Mouse (Mus musculus) right cerebral cortex, adult 2 months (tissue): Measurements from ENCODE around the gene Lrrc74a.
A peak's percentile ranks its signal among the peaks of the same experiment; 100 is the strongest.

ENCODE experiments used
- DNase-seq, 2 experiments: peaks; one replicate each; pipeline ENCODE4 v3.0.0; 2021 to 2022; ENCODE audit warnings: low spot score in 2 of 2

Lrrc74a gene

DNA sequence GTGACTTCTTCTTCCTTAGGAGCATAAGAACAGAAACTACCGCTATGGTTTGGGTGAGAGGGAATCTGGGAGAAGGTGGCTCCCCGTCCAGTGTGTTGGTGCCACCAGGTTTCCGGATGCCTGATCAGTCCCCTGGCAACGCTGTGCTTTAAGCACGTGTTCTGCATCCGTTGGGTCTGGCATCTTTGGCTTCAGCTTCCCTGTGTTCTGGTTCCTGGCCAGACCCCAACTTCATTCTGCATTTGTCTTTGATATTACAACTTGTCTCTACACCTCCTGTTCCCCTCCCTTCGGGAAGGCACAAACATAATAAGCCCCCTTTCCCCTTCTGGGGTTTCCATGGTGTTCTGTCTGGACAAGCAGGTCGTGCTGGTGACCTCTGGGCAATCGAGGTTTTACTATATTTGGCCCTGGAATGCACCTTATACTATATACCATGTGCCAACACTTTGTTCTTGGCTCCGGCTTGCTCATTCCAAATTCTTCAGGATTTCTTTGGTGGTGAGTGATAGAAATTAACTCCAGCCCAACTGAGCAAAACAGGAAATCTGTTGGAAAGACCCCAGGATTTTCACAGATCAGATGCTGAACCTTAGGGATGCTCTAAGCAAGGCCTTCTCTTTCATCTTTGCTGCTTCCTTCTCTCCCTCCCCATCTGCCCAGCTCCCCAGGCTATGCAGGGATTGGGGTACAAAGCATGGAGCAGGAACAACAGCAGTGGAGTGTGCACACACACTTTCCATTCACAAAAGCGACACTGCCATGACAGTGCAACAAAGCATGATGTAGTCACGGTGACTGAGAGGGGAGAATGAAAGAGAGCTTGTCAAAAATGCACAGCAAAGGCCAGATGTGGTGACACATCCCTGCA lies 52.2 kb downstream of the Lrrc74a start:
- DNase-seq = no peak

DNA sequence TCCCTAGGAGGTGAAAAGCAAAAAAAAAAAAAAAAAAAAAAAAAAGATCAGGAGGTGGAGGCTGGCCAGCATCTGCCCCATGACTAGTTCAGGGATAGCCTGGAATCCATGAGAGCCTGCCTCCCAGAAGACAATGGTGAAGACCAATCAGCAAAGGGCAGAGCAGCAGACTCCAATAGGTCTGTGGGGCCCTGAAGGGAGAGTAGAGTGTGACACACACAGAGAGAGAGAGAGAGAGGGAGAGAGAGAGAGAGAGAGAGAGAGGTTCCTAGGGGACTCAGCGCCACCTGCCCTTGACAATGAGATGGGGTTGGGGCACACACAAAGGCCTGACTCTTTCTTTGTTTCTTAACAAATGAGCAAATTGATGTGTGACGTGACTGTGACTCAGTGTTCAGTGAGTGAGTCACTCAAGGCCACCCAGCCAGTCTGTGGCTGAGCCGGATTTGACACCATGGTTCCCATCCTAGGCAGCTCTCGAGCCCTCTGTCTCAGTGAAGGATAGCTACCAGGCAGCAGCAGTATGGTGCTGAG lies 52.9 kb downstream of the Lrrc74a start:
- no peak for DNase-seq

DNA sequence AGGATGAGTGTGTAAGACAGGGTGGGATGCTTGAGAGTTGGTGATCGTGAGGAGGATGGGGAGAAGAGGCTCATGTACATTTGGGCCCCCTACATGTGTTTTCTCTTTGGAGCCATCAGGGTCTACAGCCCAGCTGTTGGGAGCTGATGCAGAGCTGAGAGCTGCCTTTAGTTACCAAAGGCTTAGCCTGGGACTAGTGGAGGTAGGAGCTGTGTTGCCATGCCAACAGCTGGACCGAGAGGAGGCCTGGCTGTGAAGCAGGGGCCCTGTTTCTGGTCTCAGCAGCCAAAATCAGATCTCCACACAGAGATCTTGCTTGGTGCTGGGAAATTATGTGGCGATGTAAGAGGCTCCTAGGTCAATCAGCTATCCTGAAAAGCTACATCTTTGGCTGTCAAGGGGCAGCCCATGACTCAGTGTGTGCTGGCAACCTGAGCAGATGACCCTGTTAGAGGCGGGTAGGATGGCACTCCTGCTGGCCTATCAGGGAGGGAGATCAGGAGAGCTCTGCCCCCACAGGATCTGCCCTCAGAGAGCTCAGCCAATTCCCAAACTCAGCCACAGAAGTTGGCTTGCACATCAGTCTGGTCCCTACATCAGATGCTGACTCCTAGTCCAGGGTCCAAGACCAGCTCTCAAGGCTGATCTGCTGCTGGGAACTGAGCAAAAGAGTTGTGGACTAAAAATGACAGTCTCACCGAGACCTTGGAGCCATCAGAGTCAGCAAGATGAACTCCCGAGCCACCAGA lies 56.1 kb downstream of the Lrrc74a start:
- DNase-seq = no peak

DNA sequence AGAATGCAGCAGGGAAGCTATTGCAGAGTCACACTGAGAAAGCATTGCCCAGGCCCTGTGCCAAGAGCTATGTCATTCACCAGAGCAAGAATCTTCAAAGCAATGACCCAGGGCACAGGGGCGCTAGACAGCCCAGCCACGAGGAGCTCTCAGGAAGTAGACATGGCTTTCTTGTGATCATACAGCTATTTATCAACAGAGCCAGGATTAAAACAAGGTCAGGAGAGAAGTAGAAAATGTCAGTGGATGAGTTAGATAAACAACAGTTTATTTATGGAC lies 56.6 kb downstream of the Lrrc74a start:
- no peak for DNase-seq

DNA sequence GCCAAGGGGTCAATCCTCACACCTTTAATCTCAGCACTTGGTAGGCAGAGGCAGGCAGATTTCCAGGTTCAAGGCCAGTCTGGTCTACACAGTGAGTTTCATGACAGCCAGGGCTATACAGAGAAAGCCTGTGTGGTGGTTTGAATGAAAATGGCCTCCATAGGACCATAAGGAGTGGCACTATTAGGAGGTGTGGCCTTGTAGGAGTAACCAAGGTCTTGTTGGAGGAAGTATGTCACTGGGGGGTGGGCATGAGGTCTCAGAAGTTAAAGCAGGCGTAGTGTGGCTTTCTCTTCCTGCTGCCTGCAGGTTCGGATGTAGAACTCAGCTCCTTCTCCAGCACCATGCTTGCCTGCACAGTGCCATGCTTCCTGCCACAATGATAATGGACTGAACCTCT lies 57.8 kb downstream of the Lrrc74a start:
- no peak for DNase-seq

DNA sequence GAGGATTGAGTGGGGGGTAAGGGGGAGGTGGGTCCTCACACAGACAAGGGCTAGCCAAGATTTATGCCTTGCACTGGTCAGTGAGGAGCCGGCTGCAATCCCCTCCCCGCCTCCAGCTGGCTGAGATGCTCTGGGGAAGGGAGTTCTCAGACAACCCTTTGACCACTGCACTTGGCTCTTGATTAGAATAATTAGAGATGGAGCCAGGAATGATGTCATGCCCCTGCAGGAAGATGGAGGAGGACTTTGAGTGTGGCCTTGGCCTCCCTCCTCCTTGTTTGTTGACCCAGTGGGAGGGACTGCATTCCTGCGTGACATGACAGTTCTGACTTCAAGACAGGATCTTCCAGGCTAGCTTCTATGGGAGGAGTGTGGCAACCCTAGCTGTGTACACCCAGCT lies 59.7 kb downstream of the Lrrc74a start:
- no peak for DNase-seq

DNA sequence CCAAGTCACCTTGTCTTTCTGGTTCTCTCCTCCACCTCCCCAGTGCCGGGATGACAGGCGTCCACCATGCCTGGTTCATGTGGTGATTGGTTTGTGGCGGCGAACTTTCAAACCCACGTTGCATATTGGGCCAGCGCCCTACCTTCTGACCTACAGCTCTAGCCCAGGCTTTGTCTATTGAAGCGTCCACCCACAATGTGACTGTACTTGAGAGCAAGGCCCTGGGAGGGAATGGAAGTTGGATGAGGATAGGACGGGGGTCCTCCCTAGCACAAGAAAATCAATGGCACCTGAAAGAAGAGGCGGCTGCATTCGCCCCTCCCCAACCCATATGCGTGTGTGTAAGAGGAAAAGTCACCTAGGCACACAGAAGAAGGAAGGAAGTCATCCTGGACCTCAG lies 60.2 kb downstream of the Lrrc74a start:
- no peak for DNase-seq

DNA sequence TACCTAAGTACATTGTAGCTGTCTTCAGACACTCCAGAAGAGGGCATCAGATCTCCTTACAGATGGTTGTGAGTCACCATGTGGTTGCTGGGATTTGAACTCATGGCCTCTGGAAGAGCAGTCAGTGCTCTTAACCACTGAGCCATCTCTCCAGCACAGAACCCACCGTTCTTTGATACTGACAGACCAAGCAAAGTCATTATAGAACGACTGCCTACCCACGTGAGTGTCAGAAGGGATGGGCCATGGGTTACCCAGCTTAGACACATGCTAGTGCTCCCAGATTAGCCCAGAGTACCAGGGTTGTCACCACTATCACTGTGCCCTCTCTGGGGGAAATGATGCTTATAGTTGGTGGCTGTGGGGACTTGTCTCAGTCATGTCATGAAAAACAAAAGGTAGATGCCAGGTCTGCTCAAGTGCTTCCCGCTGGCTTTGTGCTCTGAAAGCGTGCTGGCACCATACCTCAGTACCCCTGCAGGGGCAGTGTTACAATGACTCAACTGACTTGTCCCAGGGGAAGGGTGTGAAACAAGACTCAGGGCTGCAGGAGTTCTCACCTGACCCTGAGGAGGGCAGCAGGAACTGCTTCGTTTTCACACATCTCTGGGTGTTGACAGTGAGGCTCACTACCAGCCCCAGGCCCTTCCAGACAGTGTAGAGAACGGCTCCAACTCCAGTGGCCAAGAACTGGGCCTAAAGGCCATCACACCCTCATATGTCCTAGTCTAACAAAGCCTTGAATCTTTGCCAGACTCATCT lies 61.1 kb downstream of the Lrrc74a start:
- DNase-seq = no peak

DNA sequence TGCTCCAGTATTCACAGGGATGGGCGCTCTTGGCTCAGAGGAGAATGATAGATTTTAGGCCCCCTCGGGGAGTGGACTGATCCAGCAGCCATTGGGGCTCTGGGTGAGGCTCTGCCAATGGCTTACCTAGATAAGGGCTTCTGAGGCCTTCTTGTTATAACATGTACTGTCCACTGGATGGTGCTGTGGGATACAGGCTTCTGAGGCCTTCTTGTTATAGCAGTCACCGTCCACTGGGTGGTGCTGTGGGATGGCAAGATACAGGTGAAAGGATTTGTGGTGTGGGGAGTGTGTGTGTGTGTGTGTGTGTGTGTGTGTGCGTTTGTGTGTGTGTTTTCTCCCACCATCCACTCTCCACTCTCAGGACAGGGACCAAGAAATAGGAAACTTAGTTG lies 61.7 kb downstream of the Lrrc74a start:
- DNase-seq = peak; percentile 89 to 90

DNA sequence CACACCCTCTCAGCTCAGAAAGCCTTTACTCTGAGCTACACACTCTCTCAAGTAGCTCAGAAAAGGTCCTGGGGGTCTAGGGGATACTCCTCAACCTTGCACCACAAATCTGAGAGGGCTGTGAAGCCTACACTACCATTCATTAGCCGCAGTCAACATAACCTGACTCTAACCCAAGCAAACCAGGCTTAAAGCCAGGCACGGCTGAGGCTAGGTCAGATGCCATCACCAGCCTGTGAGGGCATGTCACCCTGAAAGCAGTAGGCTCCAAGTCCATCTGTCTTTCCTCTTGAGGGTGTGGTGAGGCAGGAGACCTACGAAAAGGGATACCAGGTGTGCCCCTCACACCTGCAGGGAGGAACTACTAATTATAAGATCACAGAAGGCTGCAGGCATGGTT lies 62.2 kb downstream of the Lrrc74a start:
- no peak for DNase-seq

DNA sequence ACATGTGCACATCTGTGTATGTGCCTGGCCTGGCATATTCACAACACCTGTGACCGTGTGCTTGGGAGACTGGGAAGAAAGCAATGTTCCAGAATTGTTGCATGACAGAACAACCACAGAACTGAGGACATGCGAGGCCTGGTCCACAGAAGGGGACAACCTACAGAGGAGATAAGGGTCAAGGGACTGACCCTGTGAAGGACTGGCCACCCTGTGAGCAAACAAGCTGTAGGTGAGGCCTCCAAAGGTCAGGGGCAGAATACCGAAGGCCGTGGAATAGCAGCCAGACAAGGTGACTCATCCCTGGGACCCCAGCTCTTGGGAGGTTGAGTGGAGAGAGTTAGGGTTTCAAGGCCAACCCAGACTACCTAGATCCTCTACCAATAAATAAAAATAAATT lies 63.6 kb downstream of the Lrrc74a start:
- no peak for DNase-seq

DNA sequence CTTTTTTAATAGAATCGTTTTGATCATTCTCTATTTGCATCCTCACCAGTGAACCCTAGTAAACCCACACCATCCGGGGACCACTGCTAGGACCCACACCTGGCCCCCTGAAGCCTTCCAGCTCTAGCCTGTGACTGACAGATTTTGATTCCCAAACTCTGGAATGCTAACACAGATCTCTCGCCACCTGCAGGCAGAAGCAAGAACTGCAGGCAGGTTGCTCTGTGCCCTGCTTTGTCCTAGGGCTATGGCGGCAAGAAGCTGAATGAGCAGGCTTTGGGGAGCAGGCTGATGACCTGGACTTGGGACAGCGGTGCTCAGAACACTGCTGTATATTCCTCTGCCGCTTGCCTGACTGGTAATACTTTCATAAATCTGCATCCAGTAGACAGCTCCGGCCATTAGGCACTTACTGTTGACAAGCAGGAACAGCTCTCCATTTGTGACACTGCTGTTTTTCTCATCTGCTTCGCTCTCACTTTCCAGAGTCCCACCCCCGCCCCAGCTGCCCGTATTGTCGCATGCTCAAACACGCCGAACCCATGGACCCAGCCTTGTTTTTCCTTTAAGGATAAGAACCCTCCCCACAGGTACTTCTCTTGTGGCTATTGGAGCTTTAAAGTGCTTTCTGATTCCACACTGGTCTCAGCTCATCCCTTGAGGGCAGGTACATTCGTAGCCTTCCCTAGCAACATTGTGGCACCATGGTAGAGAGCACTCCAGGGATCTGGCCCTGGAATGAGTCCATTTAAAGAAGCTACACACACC lies 64.8 kb downstream of the Lrrc74a start:
- peak; percentile 94 to 97 for DNase-seq

DNA sequence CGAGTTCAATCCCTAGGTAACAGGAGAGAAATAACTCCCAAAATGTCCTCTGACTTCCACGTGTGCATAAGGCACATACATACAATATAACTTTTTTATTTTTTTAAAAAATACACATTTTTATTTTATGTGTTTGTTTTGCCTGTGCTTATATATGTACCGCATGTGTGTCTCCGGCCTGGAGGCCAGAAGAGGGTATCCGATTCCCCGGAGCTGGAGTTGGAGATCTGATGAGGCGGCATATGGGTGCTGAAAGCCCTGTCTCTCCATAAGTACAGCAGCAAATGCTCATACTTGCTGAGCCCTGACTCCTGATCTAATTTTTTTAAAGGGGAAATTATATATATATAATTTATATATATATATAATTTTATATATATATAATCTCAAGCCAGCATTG lies 65.6 kb downstream of the Lrrc74a start:
- no peak for DNase-seq

DNA sequence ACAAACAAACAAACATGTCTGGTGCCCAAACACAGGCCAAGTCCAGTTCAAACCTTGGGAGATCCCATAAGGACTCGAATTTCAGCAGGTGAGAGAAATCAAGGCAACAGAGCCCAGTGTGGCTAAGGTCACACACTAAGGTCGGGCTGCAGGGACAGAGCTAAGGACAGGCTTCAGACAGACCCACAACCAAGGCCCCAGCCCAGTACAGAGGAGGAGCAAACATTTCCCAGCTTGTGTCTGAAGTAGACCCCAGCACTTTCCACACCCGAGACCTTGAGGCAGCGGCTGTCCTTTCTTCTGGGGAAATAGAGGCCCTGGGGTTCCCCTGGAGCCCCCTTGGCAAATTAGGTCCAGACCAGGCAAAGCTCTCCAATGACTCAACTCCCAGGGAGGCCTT lies 66.2 kb downstream of the Lrrc74a start:
- DNase-seq = no peak

DNA sequence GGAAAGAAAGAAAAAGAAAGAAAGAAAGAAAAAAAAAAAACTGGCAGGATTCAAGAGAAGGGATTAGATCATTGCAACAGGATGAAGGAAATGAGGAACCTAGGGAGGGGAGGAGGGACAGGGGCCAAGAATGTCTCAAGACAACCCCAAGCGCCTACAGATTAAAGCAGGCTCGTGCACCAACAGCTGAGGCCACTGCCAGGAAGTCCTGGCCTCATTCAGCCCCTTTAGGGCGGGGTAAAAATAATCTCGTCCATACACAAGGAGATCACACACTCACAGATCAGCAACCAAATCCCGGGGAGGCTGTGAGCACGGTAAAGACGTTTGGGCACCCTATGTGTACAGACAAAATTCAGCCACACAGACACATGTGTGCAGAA lies 66.6 kb downstream of the Lrrc74a start:
- no peak for DNase-seq

DNA sequence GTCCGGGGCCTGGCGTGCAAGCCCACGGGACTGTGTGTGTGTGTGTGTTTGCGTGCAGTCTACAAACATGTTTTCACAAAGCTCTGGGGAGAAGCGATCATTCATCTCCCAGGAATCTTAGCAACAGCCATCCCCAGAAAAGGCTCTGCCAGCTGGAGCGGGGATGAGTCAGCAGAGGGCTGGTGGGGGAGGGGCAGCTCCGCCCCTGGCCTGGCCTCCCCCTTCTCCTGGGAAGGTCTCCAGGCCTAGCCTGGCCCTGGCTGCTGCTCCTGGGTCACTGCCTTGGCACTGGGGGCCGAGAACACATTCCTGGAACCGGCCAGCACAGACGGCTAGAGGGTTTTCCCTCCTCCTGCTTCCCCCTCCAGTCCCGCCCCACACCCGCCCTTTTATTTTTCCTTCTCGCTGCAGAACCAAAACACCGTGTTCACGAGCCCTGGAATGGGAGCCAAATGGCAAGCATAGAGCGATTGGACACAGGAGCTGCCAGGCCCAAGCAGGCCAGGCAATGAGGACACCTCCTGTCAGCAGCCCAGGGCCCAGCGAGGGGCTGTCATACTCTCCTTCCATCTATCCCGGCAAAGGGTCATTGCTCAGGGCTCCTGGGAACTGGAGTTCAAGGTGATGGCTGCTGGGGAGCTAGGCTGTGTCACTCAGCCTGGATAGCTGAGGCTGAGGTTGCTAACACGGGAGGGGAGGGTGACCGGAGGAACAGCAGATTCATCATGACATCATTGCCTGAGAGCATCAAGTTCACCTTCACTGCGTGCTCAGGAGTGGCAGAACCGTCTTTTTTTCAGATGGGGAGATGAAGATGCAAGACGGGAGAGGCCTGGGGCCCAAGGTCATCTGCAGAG lies 67.2 kb downstream of the Lrrc74a start:
- peak; percentile 91 to 95 for DNase-seq

DNA sequence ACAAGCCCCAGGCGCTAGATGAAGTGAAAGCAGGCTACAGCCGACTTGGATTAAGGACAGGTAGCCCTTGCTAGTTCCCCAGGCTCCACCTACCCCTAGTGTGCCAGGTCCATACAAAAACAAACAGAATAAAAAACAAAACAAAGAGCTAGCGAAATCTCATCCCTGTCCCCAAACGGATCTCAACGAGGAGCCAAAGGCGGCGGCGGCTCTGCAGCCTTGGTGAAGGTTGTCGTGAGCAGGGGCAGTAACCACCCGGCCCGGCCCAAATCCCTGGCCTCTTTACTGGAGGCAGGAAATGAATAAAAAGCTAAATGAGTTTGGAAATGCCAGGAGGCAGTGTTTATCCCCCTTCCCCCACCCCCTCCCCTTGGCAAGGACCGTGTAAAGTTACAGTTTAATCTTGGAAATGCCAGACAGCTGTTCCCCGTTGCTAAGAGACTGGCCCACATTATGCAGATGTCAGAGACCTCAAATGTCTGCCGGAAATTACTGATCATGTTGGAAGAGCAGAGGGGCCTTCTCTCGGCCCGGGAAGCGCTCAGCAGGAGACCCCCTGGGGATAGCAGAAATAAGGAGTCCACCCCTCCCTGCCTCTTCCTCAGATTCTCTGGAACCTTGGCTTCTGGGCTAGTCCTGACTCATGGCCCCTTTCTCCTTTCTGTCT lies 68.0 kb downstream of the Lrrc74a start:
- DNase-seq = no peak

DNA sequence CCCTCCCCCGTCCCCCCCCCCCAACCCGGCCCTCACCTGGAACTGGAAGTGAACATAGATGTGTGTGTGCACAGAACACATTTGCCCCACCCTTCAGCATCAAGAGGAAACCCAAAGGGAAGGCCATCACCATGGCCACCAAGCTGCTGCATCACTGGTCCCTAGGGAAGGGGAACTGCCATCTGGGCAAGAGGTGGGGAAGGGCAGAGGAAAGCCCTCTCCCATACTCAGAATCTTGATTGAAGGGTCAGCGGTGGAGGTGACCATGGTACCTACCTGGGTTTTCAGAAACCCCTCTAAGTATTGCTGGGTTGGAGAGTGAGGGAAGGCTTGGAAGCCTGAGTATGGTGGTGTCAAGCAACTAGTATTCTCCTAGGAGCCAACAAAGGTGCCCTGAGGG lies 68.7 kb downstream of the Lrrc74a start:
- no peak for DNase-seq

DNA sequence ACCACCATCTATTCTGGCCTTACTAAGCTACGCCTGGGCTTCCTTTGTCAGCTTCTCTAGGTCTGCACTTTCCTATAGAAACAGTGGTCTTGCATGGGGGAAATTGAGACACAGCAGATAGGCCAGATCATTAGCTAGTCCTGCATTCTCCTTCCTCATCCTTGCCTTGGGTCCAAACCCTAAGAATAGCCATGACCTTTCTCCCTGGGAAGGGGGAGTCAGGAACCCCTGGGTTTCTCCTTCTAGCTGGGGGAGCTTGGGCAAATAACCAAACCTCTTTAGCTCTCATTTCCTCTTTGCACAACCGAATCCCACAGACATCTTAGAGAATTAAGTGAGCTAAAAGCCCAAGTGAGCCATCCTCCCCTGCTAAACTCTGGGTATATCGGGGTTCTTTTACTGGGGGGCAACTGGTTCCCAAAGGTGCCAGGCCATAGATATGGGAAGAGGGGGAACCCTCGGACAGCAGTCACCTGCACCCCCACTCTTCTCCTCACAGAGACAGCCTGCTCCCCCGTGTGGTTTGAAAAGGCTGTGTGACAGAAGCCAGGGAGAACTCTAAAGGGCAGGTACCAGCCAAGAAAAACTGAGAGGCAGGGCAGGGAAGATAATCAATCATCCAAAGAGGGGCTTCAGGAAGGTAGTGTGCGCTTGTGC lies 69.6 kb downstream of the Lrrc74a start:
- DNase-seq = no peak

DNA sequence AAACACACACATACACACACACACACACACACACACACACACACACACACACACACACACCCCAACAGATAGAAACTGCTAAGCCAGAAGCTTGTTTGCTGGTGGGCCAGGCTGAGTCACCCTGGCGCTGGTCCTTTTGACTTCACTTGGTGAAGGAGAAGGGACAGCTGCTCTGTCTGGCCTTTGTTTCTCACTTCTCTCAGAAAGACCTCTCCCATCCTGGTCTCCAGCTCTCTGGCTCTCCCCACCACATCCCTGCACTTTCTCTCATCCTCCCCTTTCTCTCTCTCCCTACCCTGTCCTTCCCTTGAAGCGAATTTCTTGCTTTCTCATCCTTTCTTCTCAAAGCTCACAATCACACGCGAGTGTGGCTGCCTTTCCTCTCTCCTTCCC lies 70.1 kb downstream of the Lrrc74a start:
- DNase-seq = no peak
